Mouse (Mus musculus) myocyte (in vitro differentiated cells): Measurements from ENCODE around the gene Camk2n1.

Experiments
- E2F4 ChIP-seq: IDR thresholded peaks from one replicate; pipeline ENCODE4 v1.6.1; 2011; ENCODE audit warnings: mild to moderate bottlenecking, control low read depth, moderate library complexity; ENCODE audit not compliant: insufficient read depth
- MAX ChIP-seq: IDR thresholded peaks from one replicate; pipeline ENCODE4 v1.6.1; 2011; ENCODE audit warnings: low read depth, mild to moderate bottlenecking, control low read depth
- POLR2A ChIP-seq: IDR thresholded peaks from one replicate; pipeline ENCODE4 v1.6.1; 2011; ENCODE audit warnings: low read depth, mild to moderate bottlenecking, control low read depth, moderate library complexity; ENCODE audit not compliant: insufficient read length
- POLR2AphosphoS2 ChIP-seq: IDR thresholded peaks from one replicate; pipeline ENCODE4 v1.6.1; 2011; ENCODE audit warnings: low read depth, control low read depth; ENCODE audit not compliant: insufficient read length
- TCF12 ChIP-seq: IDR thresholded peaks from one replicate; pipeline ENCODE4 v1.6.1; 2011; ENCODE audit warnings: mild to moderate bottlenecking, control low read depth; ENCODE audit not compliant: poor library complexity, insufficient read depth, severe bottlenecking
- TCF3 ChIP-seq: IDR thresholded peaks from one replicate; pipeline ENCODE4 v1.6.1; 2011; ENCODE audit warnings: low read depth, control low read depth; ENCODE audit not compliant: insufficient read length

GRCm38 (mm10) chr4:138455141-138455955, 1.2 kb downstream of the Camk2n1 start:
- TF ChIP-seq POLR2A = no peak
- TF ChIP-seq POLR2AphosphoS2 = no peak
- TF ChIP-seq E2F4 = no peak
- no peak for TF ChIP-seq TCF12
- no peak for TF ChIP-seq TCF3
- no peak for TF ChIP-seq MAX
